Mouse (Mus musculus) cortical plate, adult 2 months (tissue): Measurements from ENCODE around the gene Cacna1d.

ENCODE experiments used
- CTCF ChIP-seq: fragments of 200-500 bp; IDR thresholded peaks from 2 replicates; pipeline ENCODE4 v1.5.1; 2011; ENCODE audit warnings: mild to moderate bottlenecking, control low read depth, low read length; ENCODE audit not compliant: insufficient read depth; ENCODE audit errors: extremely low read depth
- POLR2A ChIP-seq: fragments of 200-500 bp; IDR thresholded peaks from 2 replicates; pipeline ENCODE4 v1.6.1; 2011; ENCODE audit warnings: mild to moderate bottlenecking, low read length, control low read depth; ENCODE audit not compliant: insufficient read depth; ENCODE audit errors: extremely low read depth

DNA sequence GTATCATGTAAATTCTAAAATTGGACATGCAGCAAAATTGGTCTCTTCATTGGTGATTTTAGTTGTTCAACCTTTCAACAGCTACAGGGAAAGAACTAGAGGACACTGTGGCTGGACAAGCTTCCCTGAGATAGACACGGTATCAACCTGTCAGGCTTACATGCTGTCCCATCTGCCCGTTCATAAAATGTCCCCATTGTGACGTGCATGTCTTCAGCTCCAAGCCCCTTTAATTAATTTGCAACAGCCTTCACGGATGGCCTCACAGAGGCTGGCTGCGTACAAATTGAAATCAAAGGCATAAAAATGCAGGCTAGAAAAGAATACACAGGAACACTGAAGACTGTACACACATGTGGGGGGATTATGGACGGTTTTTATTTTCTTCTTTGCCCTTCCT lies 185.0 kb downstream of the Cacna1d start:
- TF ChIP-seq CTCF (no peak), POLR2A (no peak)
